Mouse (Mus musculus): ENCODE data around the gene Tfeb.

Tfeb gene

GRCm38 (mm10) chr17:47754246-47754645 lies 17.4 kb downstream of the Tfeb start:
- DNase-seq: peak; percentile 60

GRCm38 (mm10) chr17:47756366-47756765 lies 19.5 kb downstream of the Tfeb start:
- no peak for DNase-seq

DNA sequence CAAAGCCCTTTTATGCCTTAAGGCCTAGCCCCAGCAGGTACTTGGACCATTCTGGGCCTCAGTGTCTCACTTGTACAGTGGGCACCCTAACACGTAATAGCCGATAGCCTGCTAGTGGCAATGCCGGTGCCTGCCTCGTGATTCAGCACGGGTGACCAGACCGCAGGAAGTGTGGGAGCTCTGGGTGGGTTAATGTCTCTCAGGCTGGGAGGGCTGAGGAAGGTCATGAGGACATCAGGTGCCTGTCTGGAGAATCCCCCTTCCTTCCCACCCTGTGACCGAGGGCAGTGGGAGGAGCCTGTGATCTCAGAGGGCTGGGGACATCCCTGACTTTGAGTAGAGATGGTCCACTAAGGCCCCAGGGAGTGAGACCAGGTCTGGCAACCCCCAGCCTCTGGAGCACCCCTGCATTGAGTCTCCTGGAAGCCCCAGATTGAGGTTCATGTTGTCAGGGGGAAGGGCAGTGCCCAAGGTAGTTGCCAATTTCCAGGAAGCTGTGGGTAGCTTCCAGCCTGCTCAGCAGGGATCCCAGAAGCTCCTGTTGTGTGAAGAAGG lies 20.3 kb downstream of the Tfeb start:
- no peak for DNase-seq

GRCm38 (mm10) chr17:47759702-47760410 lies 23.0 kb downstream of the Tfeb start:
- peak; percentile 40 for DNase-seq

DNA sequence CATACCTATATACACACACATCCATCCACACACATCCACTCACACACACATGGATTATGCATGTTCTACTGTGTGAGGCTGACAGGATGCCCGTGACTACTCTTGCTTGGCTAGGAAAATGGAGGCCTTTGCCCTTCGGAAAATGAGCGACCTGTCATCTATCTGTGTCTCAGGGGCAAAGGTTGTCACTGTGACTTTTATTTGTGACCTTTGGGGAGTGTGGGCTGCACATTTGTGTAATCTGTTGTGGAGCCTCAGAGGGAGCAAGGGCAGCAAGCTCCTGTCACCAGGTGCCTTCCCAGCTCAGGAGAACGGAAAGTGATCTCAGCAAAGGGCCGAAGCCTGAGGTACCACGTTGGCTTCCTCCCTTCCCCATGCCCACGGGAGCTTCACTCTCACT lies 25.2 kb downstream of the Tfeb start:
- DNase-seq: no peak

DNA sequence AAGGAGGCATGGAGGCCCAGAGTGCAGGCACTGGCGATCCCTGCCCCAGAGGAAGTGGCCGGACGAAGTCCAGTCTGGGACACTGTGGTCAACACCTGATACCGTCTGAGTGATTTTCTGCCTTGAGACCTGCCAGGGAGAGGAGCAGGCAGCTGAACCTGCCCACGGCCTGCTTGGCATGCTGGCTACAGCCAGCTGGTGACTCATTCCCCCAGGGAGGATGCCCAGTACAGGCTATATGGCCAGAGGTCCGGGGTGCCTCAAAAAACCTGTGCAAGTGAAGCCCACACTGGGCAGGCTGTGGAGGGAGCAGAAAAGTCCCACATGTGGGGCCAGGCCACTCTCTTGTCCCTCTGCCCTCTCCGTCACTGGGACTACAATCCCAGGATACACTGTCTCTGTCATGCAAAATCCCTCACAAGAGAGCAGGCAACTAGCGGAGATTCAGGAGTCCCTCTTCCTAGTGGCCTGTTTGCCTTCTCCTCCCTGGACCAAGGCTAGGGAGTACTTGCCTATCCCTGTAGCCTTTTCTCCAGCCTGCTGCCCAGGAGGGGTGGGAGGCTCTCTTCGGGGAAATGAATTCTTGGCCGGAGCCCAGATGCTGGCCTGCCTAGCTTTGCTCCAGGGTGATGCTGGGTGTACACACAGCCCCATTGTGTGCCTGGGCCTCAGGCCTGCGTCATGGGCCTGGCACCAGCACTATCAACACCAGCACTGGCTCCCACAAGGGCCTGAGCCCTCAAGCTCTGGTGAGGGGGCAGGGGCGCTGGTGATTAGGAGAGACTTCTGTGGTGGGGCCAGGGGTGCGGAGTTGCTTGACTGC lies 25.9 kb downstream of the Tfeb start:
- DNase-seq: peak; percentile 81

DNA sequence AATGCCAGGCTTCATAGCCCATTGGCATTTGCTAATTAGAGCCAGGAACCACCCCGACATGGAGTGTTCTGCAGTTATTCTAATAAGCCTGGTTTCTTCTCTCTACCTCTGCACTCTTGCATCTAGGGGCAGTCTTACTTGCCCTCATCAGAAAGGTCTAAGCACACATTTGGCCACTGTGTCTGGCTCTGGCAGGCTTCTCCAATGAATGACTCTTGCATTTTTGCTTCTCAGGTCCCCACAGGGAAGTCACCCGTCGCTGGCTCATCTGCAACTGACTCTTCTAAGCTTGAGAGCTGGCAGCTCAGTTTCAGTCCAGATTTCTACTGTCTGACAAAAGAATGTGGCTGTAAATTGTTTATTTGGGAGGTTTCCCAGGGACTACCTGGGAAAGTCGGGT lies 29.2 kb downstream of the Tfeb start:
- DNase-seq: no peak

GRCm38 (mm10) chr17:47766407-47767043 lies 29.7 kb downstream of the Tfeb start:
- DNase-seq: no peak

- no peak for DNase-seq
Measured at GRCm38 (mm10) chr17:47767081-47767455, 30.2 kb downstream of the Tfeb start.

DNA sequence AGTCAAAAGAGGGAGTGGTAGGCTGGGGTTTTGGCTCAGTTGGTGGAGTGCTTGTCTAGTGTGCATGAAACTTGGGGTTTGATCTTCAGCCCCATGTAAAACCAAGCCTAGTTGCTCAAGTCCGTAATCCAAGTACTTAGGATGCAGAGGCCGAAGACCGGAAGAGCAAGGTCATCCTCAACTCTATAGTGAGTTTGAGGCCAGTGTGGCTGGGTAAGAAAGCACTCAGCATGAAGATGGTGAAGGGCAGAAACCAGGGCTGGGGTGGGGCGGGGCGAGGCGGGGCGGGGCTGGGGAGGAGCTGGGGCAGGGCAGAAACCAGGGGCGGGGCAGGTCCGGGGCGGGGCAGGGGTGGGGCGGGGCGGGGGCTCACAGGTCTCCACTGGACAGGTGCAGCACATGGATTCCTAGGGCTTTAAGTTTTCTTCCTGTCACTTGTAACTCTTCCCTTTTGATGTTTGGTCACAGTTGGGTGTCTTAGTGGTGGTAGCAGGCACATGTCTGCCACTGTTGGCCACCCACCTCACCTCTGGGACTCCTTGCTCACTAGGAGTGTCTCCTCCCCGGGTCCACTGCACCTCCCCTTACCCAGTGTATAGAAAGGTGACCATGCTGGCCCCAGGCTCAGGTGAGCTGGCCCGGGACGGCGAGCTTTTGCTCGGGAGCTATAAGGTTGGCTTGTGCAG lies 30.8 kb downstream of the Tfeb start:
- no peak for DNase-seq

- DNase-seq: peak; percentile 57
Measured at GRCm38 (mm10) chr17:47768707-47769276, 32.0 kb downstream of the Tfeb start.

DNA sequence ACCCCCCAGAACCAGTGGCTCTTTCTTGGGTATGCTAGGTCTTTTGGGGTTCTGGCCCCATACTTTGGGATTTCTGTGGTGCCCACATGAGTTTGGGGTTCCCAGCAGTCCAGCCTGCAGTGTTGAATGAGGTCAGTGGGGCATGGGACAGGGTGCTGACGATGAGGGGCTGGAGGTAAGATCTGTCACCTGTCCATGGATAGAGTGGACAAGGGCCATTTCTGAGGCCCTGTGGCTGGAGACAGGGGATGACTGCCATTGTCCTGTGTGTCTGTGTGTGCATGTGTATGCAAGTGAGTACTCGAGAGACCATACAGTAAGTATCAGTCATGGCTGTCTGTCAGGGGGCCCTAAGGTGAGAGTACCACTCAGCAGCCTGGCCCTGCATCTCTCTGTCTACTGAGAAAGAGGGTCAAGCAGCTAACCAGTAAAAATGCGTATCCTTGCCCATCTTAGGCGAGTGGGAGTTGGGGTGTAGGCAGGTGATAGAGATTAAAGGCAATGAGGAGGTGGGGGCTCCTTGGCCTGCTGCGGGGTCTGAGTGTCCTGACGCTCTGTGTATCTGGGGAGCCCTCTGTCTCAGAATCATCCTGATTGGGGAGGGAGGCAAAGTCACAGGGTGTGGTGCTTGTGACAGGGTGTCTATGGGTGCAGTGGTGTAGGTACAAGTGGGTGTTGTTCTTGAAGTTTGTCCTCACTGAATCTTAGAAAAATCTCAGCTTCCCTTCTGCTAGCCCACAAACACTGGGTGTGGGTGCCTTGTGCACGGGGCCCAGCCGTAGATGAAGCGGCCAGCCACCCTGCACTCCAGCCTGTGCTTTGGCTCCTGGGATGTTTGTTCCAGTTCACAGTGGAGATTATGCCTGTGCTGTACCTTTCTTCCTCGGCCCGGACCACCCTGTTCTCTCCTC lies 32.8 kb downstream of the Tfeb start:
- no peak for DNase-seq

- no peak for DNase-seq
Measured at GRCm38 (mm10) chr17:47773604-47774003, 36.8 kb downstream of the Tfeb start.

- no peak for DNase-seq
Measured at GRCm38 (mm10) chr17:47777141-47777540, 40.3 kb downstream of the Tfeb start.

DNA sequence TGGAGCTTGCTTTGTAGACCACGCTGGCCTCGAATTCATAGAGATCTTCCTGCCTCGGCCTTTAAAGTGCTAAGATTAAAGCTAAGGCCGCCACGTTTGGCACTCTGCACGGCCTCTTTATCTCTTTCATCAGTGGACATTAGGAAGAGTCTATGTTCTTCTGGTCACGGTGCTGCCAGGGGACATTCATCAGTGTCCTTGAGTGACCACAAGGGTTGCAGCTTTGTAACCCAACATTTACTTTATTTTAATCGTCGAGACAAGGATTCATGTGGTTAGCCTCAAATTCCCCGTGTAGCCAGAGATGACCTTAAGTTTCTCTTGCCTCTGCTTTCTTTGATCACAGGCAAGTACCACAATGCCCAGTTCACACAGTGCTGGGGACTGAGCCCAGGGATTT lies 43.6 kb downstream of the Tfeb start:
- no peak for DNase-seq

- no peak for DNase-seq
Measured at GRCm38 (mm10) chr17:47782486-47782885, 45.7 kb downstream of the Tfeb start.

- DNase-seq: no peak
Measured at GRCm38 (mm10) chr17:47783445-47784223, 46.8 kb downstream of the Tfeb start.

DNA sequence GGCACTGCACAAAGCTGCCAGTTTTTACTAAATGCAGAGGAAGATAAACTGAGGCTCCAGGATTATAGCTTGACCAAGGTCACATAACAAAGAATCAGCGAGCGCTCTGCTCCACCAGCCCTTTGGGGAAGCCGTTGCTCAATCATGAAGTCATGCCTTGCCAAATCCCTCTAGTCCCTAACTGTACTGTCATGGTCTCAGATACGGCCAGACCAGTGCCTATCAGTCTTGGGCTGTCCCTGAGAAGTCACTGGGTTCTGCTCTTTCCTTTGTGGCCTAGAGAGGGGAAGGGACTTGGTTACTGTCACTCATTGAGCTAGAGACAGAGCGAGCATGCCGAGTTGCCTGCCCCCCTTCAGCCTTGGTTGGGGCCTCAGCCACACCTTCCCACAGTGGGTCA lies 47.6 kb downstream of the Tfeb start:
- DNase-seq: peak; percentile 39

- no peak for DNase-seq
Measured at GRCm38 (mm10) chr17:47787632-47788031, 50.8 kb downstream of the Tfeb start.

- no peak for DNase-seq
Measured at GRCm38 (mm10) chr17:47788306-47788705, 51.5 kb downstream of the Tfeb start.

GRCm38 (mm10) chr17:47788996-47789395 lies 52.2 kb downstream of the Tfeb start:
- DNase-seq: no peak

All from lung, postnatal 14 days (tissue).